Mouse (Mus musculus): Measurements from ENCODE around the gene Foxn1. TPM values are rescaled to one million over a fixed set of nuclear protein-coding genes. Genes with fewer than 3 reads are reported as not detected.

Gene Foxn1
- total RNA-seq, 2 experiments from 2014 or later = 0.19 to 0.20 TPM

GRCm38 (mm10) chr11:78360125-78360788 is 26.1 kb downstream of the Foxn1 start:
- DNase-seq (ENCODE audit: low spot score in 2 of 2) = peak; percentile 69 to 75

GRCm38 (mm10) chr11:78358330-78359007 is 27.9 kb downstream of the Foxn1 start:
- DNase-seq (ENCODE audit: low spot score in 2 of 2) = no peak

GRCm38 (mm10) chr11:78355471-78356238 is 30.7 kb downstream of the Foxn1 start:
- peak; percentile 78 to 80 for DNase-seq (ENCODE audit: low spot score in 2 of 2)

- no peak for DNase-seq (ENCODE audit: low spot score in 2 of 2)
These were observed 31.5 kb downstream of the Foxn1 start for GRCm38 (mm10) chr11:78354905-78355304.

GRCm38 (mm10) chr11:78353081-78353480 is 33.3 kb downstream of the Foxn1 start:
- no peak for DNase-seq (ENCODE audit: low spot score in 2 of 2)

- no peak for DNase-seq (ENCODE audit: low spot score in 2 of 2)
These were observed 36.7 kb downstream of the Foxn1 start for GRCm38 (mm10) chr11:78349441-78350358.

- no peak for DNase-seq (ENCODE audit: low spot score in 2 of 2)
These were observed 37.9 kb downstream of the Foxn1 start for GRCm38 (mm10) chr11:78348474-78348873.

GRCm38 (mm10) chr11:78347908-78348307 is 38.5 kb downstream of the Foxn1 start:
- DNase-seq (ENCODE audit: low spot score in 2 of 2) = no peak

GRCm38 (mm10) chr11:78347070-78347754 is 39.1 kb downstream of the Foxn1 start:
- peak; percentile 68 for DNase-seq (ENCODE audit: low spot score in 2 of 2)

GRCm38 (mm10) chr11:78346326-78347069 is 39.9 kb downstream of the Foxn1 start:
- DNase-seq (ENCODE audit: low spot score in 2 of 2) = no peak

- no peak for DNase-seq (ENCODE audit: low spot score in 2 of 2)
These were observed 40.6 kb downstream of the Foxn1 start for GRCm38 (mm10) chr11:78345801-78346200.

- DNase-seq (ENCODE audit: low spot score in 2 of 2) = no peak
These were observed 41.3 kb downstream of the Foxn1 start for GRCm38 (mm10) chr11:78344890-78345715.

- DNase-seq (ENCODE audit: low spot score in 2 of 2) = no peak
These were observed 41.9 kb downstream of the Foxn1 start for GRCm38 (mm10) chr11:78344328-78344889.

GRCm38 (mm10) chr11:78343381-78344327 is 42.7 kb downstream of the Foxn1 start, which contains the start of gene Unc119:
TSS of gene Unc119 (plus strand) at chr11:78343482.
- peak; percentile 84 to 85 for DNase-seq (ENCODE audit: low spot score in 2 of 2)

GRCm38 (mm10) chr11:78341702-78342101 is 44.7 kb downstream of the Foxn1 start:
- DNase-seq (ENCODE audit: low spot score in 2 of 2) = no peak

GRCm38 (mm10) chr11:78337040-78337439 is 49.3 kb downstream of the Foxn1 start:
- DNase-seq (ENCODE audit: low spot score in 2 of 2) = no peak

GRCm38 (mm10) chr11:78333992-78334391 is 52.4 kb downstream of the Foxn1 start:
- DNase-seq (ENCODE audit: low spot score in 2 of 2) = no peak
